Mouse (Mus musculus) midbrain, embryonic 10.5 days (tissue): ENCODE results near the gene Dna2. TPM values are rescaled to one million over a fixed set of nuclear protein-coding genes. Genes with fewer than 3 reads are reported as not detected.

Source experiments
- DNase-seq: peaks from one replicate; pipeline ENCODE4 v3.0.0-alpha.2; 2017; ENCODE audit warnings: low spot score
- H3K27ac ChIP-seq: fragments of 300-500 bp; sonication (generic); replicated peaks from 2 replicates; pipeline ENCODE4 v1.5.1; 2016; ENCODE audit warnings: mild to moderate bottlenecking
- H3K27me3 ChIP-seq: fragments of 300-500 bp; sonication (generic); 2 replicates; pipeline ENCODE4 v1.6.1; 2016; ENCODE audit warnings: low read depth, mild to moderate bottlenecking; ENCODE audit not compliant: poor library complexity, severe bottlenecking
- H3K36me3 ChIP-seq: fragments of 300-500 bp; sonication (generic); 2 replicates; pipeline ENCODE4 v1.6.1; 2016; ENCODE audit warnings: mild to moderate bottlenecking, moderate library complexity
- H3K4me1 ChIP-seq: fragments of 300-500 bp; sonication (generic); 2 replicates; pipeline ENCODE4 v1.6.1; 2016
- H3K4me3 ChIP-seq: fragments of 300-500 bp; sonication (generic); 2 replicates; pipeline ENCODE4 v1.5.1; 2016; ENCODE audit warnings: mild to moderate bottlenecking, moderate library complexity
- H3K9me3 ChIP-seq: fragments of 300-500 bp; sonication (generic); replicated peaks from 2 replicates; pipeline ENCODE4 v1.6.1; 2016; ENCODE audit warnings: mild to moderate bottlenecking
- WGBS: fragments of 180-500 bp; shearing (Covaris S2); methylation state at CpG from one replicate; pipeline ENCODE4 v1.1.7; 2016; 5-methylcytosine and 5-hydroxymethylcytosine counted together
- polyA plus RNA-seq: library from polyadenylated mRNA; unstranded; fragments of >200 nt; fragmentation: Nextera tagmentation; extraction: Ambion mirVana; gene quantifications from 2 replicates; pipeline ENCODE4 v1.2.1, GENCODE M21; 2016

Gene Dna2
- polyA plus RNA-seq, 1 experiment from 2014 or later = 31.9 TPM

GRCm38 (mm10) chr10:62993991-62994390 lies 47.2 kb downstream of the Dna2 start:
- DNase-seq = no peak

DNA sequence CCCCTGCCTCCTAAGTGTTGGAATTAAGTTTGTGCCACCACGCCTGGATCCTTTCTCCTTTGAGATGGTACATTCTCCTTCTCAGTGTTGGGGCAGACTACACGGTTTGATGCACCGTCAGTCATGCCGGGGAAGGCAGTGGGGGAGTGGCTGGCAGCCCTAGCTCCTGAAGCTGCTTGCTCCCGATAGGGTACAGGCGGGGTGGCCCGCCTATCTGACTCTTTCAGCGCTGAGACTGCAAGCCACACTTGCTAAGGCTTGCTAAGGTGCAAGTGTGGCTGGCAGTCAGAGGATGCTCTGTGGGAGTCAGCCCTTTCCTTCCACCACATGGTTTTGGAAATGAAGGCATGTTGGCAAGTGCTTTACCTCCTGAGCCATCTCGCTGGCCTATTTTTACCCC lies 53.8 kb downstream of the Dna2 start:
- Histone ChIP-seq H3K4me1 (no peaks in the 10 kb centered on the region), H3K9me3 (no peaks in the 10 kb centered on the region), H3K36me3 (peaks cover 96% of the 10 kb centered on the region), H3K4me3 (no peak overlapping the region), H3K27me3 (no peaks in the 10 kb centered on the region), H3K27ac (no peak overlapping the region)
- DNase-seq = no peak
- 67% methylated on average over 9 of the region's 9 CpGs for WGBS

More at GRCm38 (mm10) chr10:62993991-62994390, 47.2 kb downstream of the Dna2 start:
- Histone ChIP-seq H3K9me3 (no peaks in the 10 kb centered on the region), H3K36me3 (peaks cover 96% of the 10 kb centered on the region), H3K27me3 (no peaks in the 10 kb centered on the region), H3K27ac (no peak overlapping the region), H3K4me3 (no peak overlapping the region), H3K4me1 (peaks cover 7% of the 10 kb centered on the region; the same call in 1 of the 2 replicates)
- 96% methylated on average over 7 of the region's 9 CpGs for WGBS

GRCm38 (mm10) chr10:63003252-63003651 lies 56.4 kb downstream of the Dna2 start:
- peaks cover 99% of the 10 kb centered on the region for H3K36me3 ChIP-seq
- 83% methylated on average over 9 of the region's 9 CpGs for WGBS
- H3K27me3 ChIP-seq = no peaks in the 10 kb centered on the region

DNA sequence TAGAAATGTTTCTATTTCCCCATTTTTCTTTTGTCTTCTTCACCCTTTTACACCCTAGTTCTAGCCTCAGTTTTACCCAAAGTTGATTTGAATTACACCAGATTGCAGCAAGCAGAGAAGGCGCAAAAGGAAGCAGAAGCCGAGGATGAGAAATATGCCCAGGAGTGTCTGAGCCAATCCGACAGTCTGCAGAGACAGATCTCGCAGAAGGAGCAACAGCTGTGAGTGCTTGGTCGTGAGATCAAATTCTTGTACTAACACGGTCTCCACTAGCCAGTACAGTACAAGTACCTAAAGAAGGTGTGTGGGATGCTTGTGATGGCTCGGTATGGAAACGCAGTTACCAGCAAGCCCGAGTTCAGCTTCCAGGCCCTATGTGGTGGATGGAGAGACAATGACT lies 57.7 kb downstream of the Dna2 start:
- WGBS = 91% methylated on average over 9 of the region's 9 CpGs
- Histone ChIP-seq H3K36me3 (peaks cover 100% of the 10 kb centered on the region), H3K4me3 (no peak overlapping the region), H3K27ac (no peak overlapping the region), H3K9me3 (no peaks in the 10 kb centered on the region), H3K27me3 (no peaks in the 10 kb centered on the region), H3K4me1 (no peaks in the 10 kb centered on the region)
- DNase-seq = no peak

More at GRCm38 (mm10) chr10:63003252-63003651, 56.4 kb downstream of the Dna2 start:
- DNase-seq = no peak
- Histone ChIP-seq H3K4me1 (no peaks in the 10 kb centered on the region), H3K9me3 (no peaks in the 10 kb centered on the region), H3K4me3 (no peak overlapping the region), H3K27ac (no peak overlapping the region)

- H3K9me3 ChIP-seq = no peaks in the 10 kb centered on the region
- DNase-seq = no peak
- no peak overlapping the region for H3K27ac ChIP-seq
- H3K27me3 ChIP-seq = no peaks in the 10 kb centered on the region
- no peak overlapping the region for H3K4me3 ChIP-seq
- no peaks in the 10 kb centered on the region for H3K4me1 ChIP-seq
- H3K36me3 ChIP-seq = peaks cover 100% of the 10 kb centered on the region
- WGBS = 81% methylated on average over 3 of the region's 3 CpGs
Observed at GRCm38 (mm10) chr10:63008193-63008592, 61.4 kb downstream of the Dna2 start.

- Histone ChIP-seq H3K27me3 (no peaks in the 10 kb centered on the region), H3K27ac (no peak overlapping the region), H3K36me3 (peaks cover 98% of the 10 kb centered on the region), H3K4me1 (no peaks in the 10 kb centered on the region), H3K4me3 (no peak overlapping the region), H3K9me3 (no peaks in the 10 kb centered on the region)
- WGBS = 86% methylated on average over 4 of the region's 4 CpGs
- DNase-seq = no peak
Observed at GRCm38 (mm10) chr10:63010268-63010667, 63.4 kb downstream of the Dna2 start.

- H3K36me3 ChIP-seq = peaks cover 98% of the 10 kb centered on the region
- H3K4me3 ChIP-seq = no peak overlapping the region
- H3K27ac ChIP-seq = no peak overlapping the region
- no peak for DNase-seq
- no peaks in the 10 kb centered on the region for H3K4me1 ChIP-seq
- H3K9me3 ChIP-seq = no peaks in the 10 kb centered on the region
- H3K27me3 ChIP-seq = no peaks in the 10 kb centered on the region
- WGBS = 92% methylated on average over 6 of the region's 6 CpGs
Observed at GRCm38 (mm10) chr10:63011556-63011955, 64.7 kb downstream of the Dna2 start.

GRCm38 (mm10) chr10:63013476-63013875 lies 66.7 kb downstream of the Dna2 start:
- no peaks in the 10 kb centered on the region for H3K4me1 ChIP-seq
- no peak overlapping the region for H3K27ac ChIP-seq
- DNase-seq = no peak
- H3K4me3 ChIP-seq = no peak overlapping the region
- no peaks in the 10 kb centered on the region for H3K9me3 ChIP-seq
- no peaks in the 10 kb centered on the region for H3K27me3 ChIP-seq
- WGBS = 89% methylated on average over 3 of the region's 3 CpGs
- peaks cover 98% of the 10 kb centered on the region for H3K36me3 ChIP-seq

- no peak overlapping the region for H3K4me3 ChIP-seq
- no peak for DNase-seq
- 92% methylated on average over 9 of the region's 9 CpGs for whole genome bisulfite sequencing
Observed at GRCm38 (mm10) chr10:63014168-63014567, 67.3 kb downstream of the Dna2 start.

GRCm38 (mm10) chr10:63019304-63019703 lies 72.5 kb downstream of the Dna2 start:
- H3K27me3 ChIP-seq = no peaks in the 10 kb centered on the region
- H3K36me3 ChIP-seq = peaks cover 50% of the 10 kb centered on the region
- DNase-seq = no peak
- 93% methylated on average over 6 of the region's 6 CpGs for WGBS
- no peak overlapping the region; the same call in 1 of the 2 replicates for H3K4me3 ChIP-seq
- no peak overlapping the region for H3K27ac ChIP-seq
- peaks cover 27% of the 10 kb centered on the region for H3K4me1 ChIP-seq
- H3K9me3 ChIP-seq = no peaks in the 10 kb centered on the region

More at GRCm38 (mm10) chr10:63014168-63014567, 67.3 kb downstream of the Dna2 start:
- no peaks in the 10 kb centered on the region for H3K27me3 ChIP-seq
- H3K27ac ChIP-seq = no peak overlapping the region
- H3K4me1 ChIP-seq = peaks cover 1% of the 10 kb centered on the region
- H3K9me3 ChIP-seq = no peaks in the 10 kb centered on the region
- H3K36me3 ChIP-seq = peaks cover 95% of the 10 kb centered on the region

DNA sequence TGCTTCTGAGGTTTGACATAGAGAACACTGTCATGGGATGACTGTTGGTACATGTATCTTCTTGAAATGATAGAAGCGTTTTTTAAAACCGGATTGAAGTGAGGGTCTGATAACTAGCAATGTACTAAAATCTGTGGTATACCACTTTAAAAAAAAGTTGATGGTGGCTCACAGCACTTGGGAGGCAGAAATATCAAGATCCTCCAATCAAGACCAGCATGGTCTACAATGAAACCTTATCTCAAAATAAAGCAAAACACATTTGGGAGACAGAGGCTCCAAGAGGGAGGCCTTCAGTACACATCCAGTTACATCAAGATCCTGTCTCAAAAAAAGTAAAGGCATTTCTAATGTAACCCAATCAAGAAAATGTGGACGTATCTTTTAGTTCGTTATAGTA lies 74.9 kb downstream of the Dna2 start:
- Histone ChIP-seq H3K27me3 (no peaks in the 10 kb centered on the region), H3K27ac (peak overlapping the region; percentile 100; the same call in 1 of the 2 replicates), H3K4me1 (peaks cover 47% of the 10 kb centered on the region), H3K9me3 (no peaks in the 10 kb centered on the region), H3K4me3 (peak overlapping the region; percentile 97), H3K36me3 (peaks cover 26% of the 10 kb centered on the region)
- 59% methylated on average over 4 of the region's 4 CpGs for WGBS
- DNase-seq = no peak

GRCm38 (mm10) chr10:63022541-63023120 lies 75.8 kb downstream of the Dna2 start:
- no peak for DNase-seq
- peak overlapping the region; percentile 97 for H3K4me3 ChIP-seq
- no peaks in the 10 kb centered on the region for H3K27me3 ChIP-seq
- H3K4me1 ChIP-seq = peaks cover 57% of the 10 kb centered on the region
- H3K36me3 ChIP-seq = peaks cover 17% of the 10 kb centered on the region
- no peaks in the 10 kb centered on the region for H3K9me3 ChIP-seq
- peak overlapping the region; percentile 100 for H3K27ac ChIP-seq
- WGBS = under 1% methylated on average over 27 of the region's 27 CpGs

DNA sequence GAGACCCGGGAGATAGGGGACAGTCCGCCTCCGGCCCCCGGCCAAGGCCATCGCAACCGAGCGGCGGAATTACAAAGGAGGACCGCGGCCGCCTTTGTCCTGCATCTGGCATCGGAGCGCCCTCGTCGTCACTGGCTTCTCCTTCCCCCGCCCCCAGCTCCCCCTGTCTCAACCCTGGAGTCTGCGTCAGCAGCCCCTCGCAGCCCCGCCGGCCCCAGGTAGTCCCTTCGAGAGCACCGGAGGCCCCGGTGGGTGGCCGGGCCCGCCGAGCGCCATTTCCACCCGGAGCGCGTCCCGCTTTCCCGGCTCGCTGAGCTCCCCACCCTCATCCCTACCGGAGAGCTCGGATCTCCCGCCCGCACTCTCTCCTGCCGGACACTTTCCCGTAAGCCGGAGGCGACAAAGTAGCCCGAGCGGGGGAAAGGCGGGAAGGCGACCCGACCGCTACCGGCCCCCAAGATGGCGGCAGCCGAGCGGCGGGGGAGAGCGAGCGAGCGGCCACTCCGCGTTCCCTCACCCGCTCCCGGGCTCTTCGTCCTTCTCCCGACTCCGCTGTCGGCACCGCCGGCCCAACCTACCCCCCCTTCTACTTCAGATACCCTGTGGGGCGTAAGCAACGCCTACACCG lies 76.4 kb downstream of the Dna2 start:
- peaks cover 11% of the 10 kb centered on the region for H3K36me3 ChIP-seq
- peak overlapping the region; percentile 100 for H3K27ac ChIP-seq
- peak; percentile 78 for DNase-seq
- peak overlapping the region; percentile 97 for H3K4me3 ChIP-seq
- H3K4me1 ChIP-seq = peaks cover 62% of the 10 kb centered on the region
- under 1% methylated on average over 68 of the region's 68 CpGs for WGBS
- H3K9me3 ChIP-seq = no peaks in the 10 kb centered on the region
- H3K27me3 ChIP-seq = no peaks in the 10 kb centered on the region
